Mouse (Mus musculus) liver, embryonic 14.5 days (tissue): Measurements from ENCODE around the gene Bag6.
A peak's percentile ranks its signal among the peaks of the same experiment; 100 is the strongest.

Source experiments
- CTCF ChIP-seq: IDR thresholded peaks from 2 replicates; pipeline ENCODE4 v1.5.1; 2016; ENCODE audit warnings: antibody characterized with exemption, low read depth, control low read depth
- EP300 ChIP-seq: IDR thresholded peaks from 2 replicates; pipeline ENCODE4 v1.6.1; 2016; ENCODE audit warnings: antibody characterized with exemption, low read depth

GRCm38 (mm10) chr17:35164568-35165450 is 29.8 kb downstream of the Bag6 start, which contains the start of gene Prrc2a:
- TF ChIP-seq CTCF (no peak), EP300 (0 out of 2 replicates have a peak, but pooled peaks have one; percentile 10)
